Mouse (Mus musculus) ES-E14 (cell line): ENCODE data around the gene Serpinb8. TPM values are rescaled to one million over a fixed set of nuclear protein-coding genes. Genes with fewer than 3 reads are reported as not detected.

Experiments used
- DNase-seq: peaks from one replicate; pipeline ENCODE4 v3.0.0-alpha.2; 2013; ENCODE audit warnings: low read depth, low spot score
- H3K27ac ChIP-seq: 2 replicates; pipeline ENCODE4 v1.5.1; 2012; ENCODE audit warnings: low read depth, mild to moderate bottlenecking, low read length, moderate library complexity, mixed read lengths; ENCODE audit not compliant: poor library complexity, insufficient read depth, severe bottlenecking
- H3K36me3 ChIP-seq: 2 replicates; pipeline ENCODE4 v1.6.1; 2012; ENCODE audit warnings: mild to moderate bottlenecking, low read length, moderate library complexity, mixed read lengths; ENCODE audit not compliant: control insufficient read depth, poor library complexity, insufficient read depth, severe bottlenecking
- H3K4me1 ChIP-seq, 2 experiments: fragments of 150-350 bp in 1 of 2; sonication (generic) in 1 of 2; 2 replicates each; pipeline ENCODE4 v1.6.1; 2012; ENCODE audit warnings: low read length in 2 of 2, mild to moderate bottlenecking in 1 of 2, mixed read lengths in 1 of 2; ENCODE audit not compliant: control insufficient read depth in 2 of 2, insufficient read depth in 2 of 2, poor library complexity in 1 of 2
- H3K4me3 ChIP-seq, 2 experiments: fragments of 150-350 bp in 1 of 2; sonication (generic) in 1 of 2; 2 replicates each; pipeline ENCODE4 v1.5.1; 2012; ENCODE audit warnings: low read length in 2 of 2, low read depth in 1 of 2, mild to moderate bottlenecking in 1 of 2, mixed read lengths in 1 of 2; ENCODE audit not compliant: insufficient read depth in 1 of 2, poor library complexity in 1 of 2, severe bottlenecking in 1 of 2
- H3K9ac ChIP-seq: 2 replicates; pipeline ENCODE4 v1.6.1; 2012; ENCODE audit warnings: low read depth, mild to moderate bottlenecking, low read length, mixed read lengths; ENCODE audit not compliant: poor library complexity, insufficient read depth, severe bottlenecking
- H3K9me3 ChIP-seq: fragments of 150-350 bp; sonication (generic); 2 replicates; pipeline ENCODE4 v1.6.1; 2012; ENCODE audit warnings: low read depth, mild to moderate bottlenecking, low read length; ENCODE audit not compliant: control insufficient read depth, insufficient read depth
- CHD2 ChIP-seq: IDR thresholded peaks from 2 replicates; pipeline ENCODE4 v1.6.1; 2014; ENCODE audit warnings: mild to moderate bottlenecking, low read depth, low read length, inconsistent platforms
- HCFC1 ChIP-seq: IDR thresholded peaks from 2 replicates; pipeline ENCODE4 v1.6.1; 2012; ENCODE audit warnings: low read length, inconsistent platforms, borderline replicate concordance; ENCODE audit not compliant: insufficient read depth
- MAFK ChIP-seq: IDR thresholded peaks from 2 replicates; pipeline ENCODE4 v1.6.1; 2014; ENCODE audit warnings: mild to moderate bottlenecking, low read depth, low read length, inconsistent platforms; ENCODE audit not compliant: insufficient read depth
- ZC3H11A ChIP-seq: IDR thresholded peaks from 2 replicates; pipeline ENCODE4 v1.6.1; 2012; ENCODE audit warnings: low read depth, mild to moderate bottlenecking, inconsistent platforms, low read length, borderline replicate concordance
- ZNF384 ChIP-seq: IDR thresholded peaks from 2 replicates; pipeline ENCODE4 v1.6.1; 2012; ENCODE audit warnings: low read depth, low read length, inconsistent platforms
- in situ Hi-C, 2 experiments: fragments of 600-800 bp; cut with MboI; formaldehyde crosslinking; loops; one replicate each; pipeline ENCODE4 v1.15.1; 2025; ENCODE audit warnings: low sequenced_read_pairs in 2 of 2, inconsistent platforms in 1 of 2; ENCODE audit not compliant: unreplicated experiment in 2 of 2
- total RNA-seq: library from RNA; depleted of rRNA; stranded (reverse); fragments of 300-350 nt; gene quantifications from 2 replicates; pipeline ENCODE4 v1.2.3, GENCODE M21; 2012

Gene Serpinb8
- total RNA-seq, 1 experiment = 0.80 TPM

DNA sequence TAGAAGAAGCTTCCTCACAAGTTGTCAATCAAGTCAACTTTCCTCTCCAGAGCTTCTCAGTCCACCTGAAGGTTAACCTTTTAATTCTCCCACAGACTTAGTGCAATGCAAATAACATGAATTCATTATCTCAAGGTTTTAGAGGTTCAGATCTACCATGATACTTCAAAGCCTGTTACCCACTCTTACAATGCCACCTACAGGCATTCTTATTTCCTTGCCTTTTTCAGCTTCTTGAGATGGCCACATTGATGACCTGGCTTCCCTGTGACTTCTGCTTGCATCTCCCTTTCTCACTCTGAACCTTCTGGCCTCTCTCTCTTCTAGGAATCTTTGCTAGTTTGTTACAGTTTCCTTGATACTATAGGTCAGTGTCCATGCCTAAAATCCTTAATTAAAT is 7.1 kb downstream of the Serpinb8 start:
- no peaks in the 10 kb centered on the region for H3K9me3 ChIP-seq
- H3K36me3 ChIP-seq = no peaks in the 10 kb centered on the region
- no peak overlapping the region for H3K27ac ChIP-seq
- no peak overlapping the region for H3K9ac ChIP-seq
- no peak for DNase-seq
- no peaks in the 10 kb centered on the region for H3K4me1 ChIP-seq
- TF ChIP-seq ZC3H11A = no peak
- TF ChIP-seq HCFC1 = no peak
- TF ChIP-seq ZNF384 = no peak
- no peak for TF ChIP-seq MAFK
- TF ChIP-seq CHD2 = no peak
- H3K4me3 ChIP-seq = no peak overlapping the region
- in situ Hi-C loops = no loop called here

DNA sequence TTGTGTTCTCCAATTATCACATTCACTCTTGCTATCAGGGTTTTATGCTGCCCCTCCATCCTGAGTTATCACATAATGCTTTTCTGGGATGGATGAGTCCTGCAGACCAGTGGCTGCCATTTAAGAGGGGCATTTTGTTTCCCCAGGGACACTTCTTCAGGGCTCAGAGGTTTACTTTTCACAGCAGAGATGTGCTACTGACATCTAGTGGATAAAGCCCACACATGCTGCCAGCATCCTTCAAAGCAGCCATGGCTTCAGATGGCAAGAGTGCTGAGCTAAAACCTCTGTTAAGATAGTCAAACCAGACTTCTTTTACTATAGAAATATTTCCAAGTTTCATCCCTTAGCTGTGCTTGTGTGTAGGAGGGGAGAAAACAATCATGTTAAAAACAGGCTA is 8.7 kb downstream of the Serpinb8 start:
- DNase-seq = no peak
- Histone ChIP-seq H3K4me3 (no peak overlapping the region), H3K9ac (no peak overlapping the region), H3K36me3 (no peaks in the 10 kb centered on the region), H3K27ac (no peak overlapping the region), H3K9me3 (no peaks in the 10 kb centered on the region), H3K4me1 (no peaks in the 10 kb centered on the region)
- in situ Hi-C loops = no loop called here
- TF ChIP-seq ZC3H11A = no peak
- no peak for TF ChIP-seq CHD2
- TF ChIP-seq MAFK = no peak
- no peak for TF ChIP-seq ZNF384
- TF ChIP-seq HCFC1 = no peak

DNA sequence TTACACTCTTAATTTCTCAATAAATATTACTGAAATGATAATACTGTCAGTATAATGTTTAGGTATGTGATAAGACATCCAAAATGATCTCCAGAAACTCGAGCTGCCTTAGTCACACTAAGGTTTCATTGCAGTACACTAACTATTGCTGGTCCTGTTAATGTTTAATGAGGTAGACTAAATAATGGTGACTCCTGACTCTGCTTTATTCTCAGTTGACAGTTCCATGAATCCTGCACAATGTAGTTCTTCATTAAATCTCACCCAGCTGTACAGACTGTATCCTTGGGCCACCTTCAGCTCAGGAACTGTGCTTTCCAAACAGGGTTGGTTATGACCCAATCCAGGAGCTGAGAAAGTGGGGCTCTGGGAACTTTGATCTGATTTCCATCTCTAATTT is 19.1 kb downstream of the Serpinb8 start:
- in situ Hi-C loops = no loop called here
- DNase-seq = no peak
- TF ChIP-seq MAFK (no peak), HCFC1 (no peak), ZC3H11A (no peak), CHD2 (no peak), ZNF384 (no peak)
- no peaks in the 10 kb centered on the region for H3K4me1 ChIP-seq
- H3K9me3 ChIP-seq = no peaks in the 10 kb centered on the region
- no peaks in the 10 kb centered on the region for H3K36me3 ChIP-seq
- H3K27ac ChIP-seq = no peak overlapping the region
- H3K4me3 ChIP-seq = no peak overlapping the region
- H3K9ac ChIP-seq = no peak overlapping the region

DNA sequence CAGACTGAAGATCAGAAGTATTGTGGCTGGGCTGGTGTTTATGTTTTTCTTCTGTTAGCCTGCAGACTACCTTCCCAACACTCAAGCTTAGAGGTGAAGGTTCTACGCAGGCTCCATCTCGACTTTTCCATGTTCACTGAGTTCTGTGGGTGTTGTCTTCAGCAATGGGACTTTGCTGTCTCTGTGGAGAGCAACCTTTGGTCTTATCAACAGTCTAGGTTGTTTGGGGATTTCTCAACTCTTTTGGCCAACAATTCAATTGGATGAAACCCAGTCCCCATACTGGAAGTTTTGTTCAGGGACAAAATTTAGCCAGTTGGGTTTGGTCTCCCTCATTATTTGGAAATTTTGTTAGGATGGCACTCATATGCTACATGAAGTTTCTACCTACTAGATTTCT is 24.3 kb downstream of the Serpinb8 start:
- Histone ChIP-seq H3K9me3 (no peaks in the 10 kb centered on the region), H3K9ac (no peak overlapping the region), H3K36me3 (no peaks in the 10 kb centered on the region), H3K4me3 (no peak overlapping the region), H3K4me1 (no peaks in the 10 kb centered on the region), H3K27ac (no peak overlapping the region)
- in situ Hi-C loops = no loop called here
- TF ChIP-seq CHD2 = no peak
- no peak for TF ChIP-seq ZNF384
- TF ChIP-seq HCFC1 = no peak
- TF ChIP-seq ZC3H11A = no peak
- TF ChIP-seq MAFK = no peak
- no peak for DNase-seq

DNA sequence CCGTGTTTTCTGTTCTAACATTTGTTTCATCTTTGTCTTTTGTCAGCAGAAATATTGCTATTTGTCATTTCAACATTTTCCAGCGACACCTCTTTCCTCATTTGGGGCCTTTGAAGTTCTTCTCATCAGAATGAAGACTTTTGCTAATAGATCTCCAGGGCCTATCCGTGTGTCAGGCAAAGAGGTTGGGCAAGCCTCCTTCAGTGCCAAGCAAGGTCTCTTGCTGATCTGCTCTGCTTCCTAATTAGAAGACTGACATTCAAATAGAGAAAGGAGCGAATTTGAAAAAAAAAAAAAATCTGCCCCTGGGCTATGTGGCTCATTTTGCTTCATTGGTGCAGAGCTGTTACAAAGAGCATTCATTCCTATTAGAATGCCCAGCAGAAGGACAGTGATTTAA is 32.2 kb downstream of the Serpinb8 start:
- in situ Hi-C loops = no loop called here
- H3K4me3 ChIP-seq = no peak overlapping the region

More for the DNA sequence above, 32.2 kb downstream of the Serpinb8 start:
- H3K27ac ChIP-seq = no peak overlapping the region
- H3K36me3 ChIP-seq = no peaks in the 10 kb centered on the region
- no peak for TF ChIP-seq MAFK
- no peak for TF ChIP-seq ZC3H11A
- TF ChIP-seq CHD2 = no peak
- no peak for TF ChIP-seq HCFC1
- TF ChIP-seq ZNF384 = no peak
- H3K9ac ChIP-seq = no peak overlapping the region
- no peaks in the 10 kb centered on the region for H3K9me3 ChIP-seq
- H3K4me1 ChIP-seq = no peaks in the 10 kb centered on the region
- DNase-seq = no peak
